Mouse (Mus musculus): ENCODE data around the gene Hormad1. TPM values are rescaled to one million over a fixed set of nuclear protein-coding genes. Genes with fewer than 3 reads are reported as not detected.
"Not testable (repeated sequence)": the region's sequence is repeated elsewhere in the genome, so short reads cannot be mapped to it uniquely, and the experiment has no call there.

Gene Hormad1
- polyA plus RNA-seq, 1 experiment from 2014 or later = not detected

GRCm38 (mm10) chr3:95526622-95527211 lies 32.8 kb upstream of the Hormad1 start, which contains the start of gene Ctss:
Gene Ctss, plus strand, starts transcription at chr3:95526786.
- no peak for DNase-seq (ENCODE audit: low read depth, low spot score)
- ChIA-PET CTCF (interaction anchor here (1.9 kb wide), 1 partner anchor 9 kb away, joined by 7 read pairs; no protein-coding TSS in a partner anchor), POLR2A (interaction anchor here (1.2 kb wide), 1 partner anchor 21 kb away, joined by 3 read pairs; no protein-coding TSS in a partner anchor)
- in situ Hi-C loops (cut with MboI; ENCODE audit: low pct_unique_long_range_greater_than_20kb) = no loop called here
- TF ChIP-seq CTCF (IDR thresholded peaks at IDR 0.05) = no peak
- ATAC-seq = no peak
- no peaks in the 10 kb centered on the region for H3K27me3 ChIP-seq

GRCm38 (mm10) chr3:95529814-95530213 lies 29.7 kb upstream of the Hormad1 start:
- H3K27me3 ChIP-seq = no peaks in the 10 kb centered on the region
- in situ Hi-C loops (cut with MboI; ENCODE audit: low pct_unique_long_range_greater_than_20kb) = no loop called here
- DNase-seq (ENCODE audit: low read depth, low spot score) = no peak
- no peak for TF ChIP-seq CTCF (IDR thresholded peaks at IDR 0.05)
- ATAC-seq = no peak
- ChIA-PET POLR2A (no interaction called here), CTCF (no interaction called here)

GRCm38 (mm10) chr3:95531025-95531424 lies 28.5 kb upstream of the Hormad1 start:
- ATAC-seq (no peak), DNase-seq (ENCODE audit: low read depth, low spot score) (no peak)
- no peaks in the 10 kb centered on the region for H3K27me3 ChIP-seq
- CTCF ChIA-PET = interaction anchor here (0.9 to 1.3 kb wide), 2 partner anchors 8 to 15 kb away, joined by 3 read pairs; no protein-coding TSS in a partner anchor
- POLR2A ChIA-PET = no interaction called here
- in situ Hi-C loops (cut with MboI; ENCODE audit: low pct_unique_long_range_greater_than_20kb) = no loop called here
- no peak for TF ChIP-seq CTCF (IDR thresholded peaks at IDR 0.05)

- H3K27me3 ChIP-seq = no peaks in the 10 kb centered on the region
- ATAC-seq (no peak), DNase-seq (ENCODE audit: low read depth, low spot score) (no peak)
- in situ Hi-C loops (cut with MboI; ENCODE audit: low pct_unique_long_range_greater_than_20kb) = no loop called here
- no peak for TF ChIP-seq CTCF (IDR thresholded peaks at IDR 0.05)
- ChIA-PET POLR2A (no interaction called here), CTCF (interaction anchor here (1.0 to 1.6 kb wide), 2 partner anchors 14 to 36 kb away, joined by 3 read pairs; no protein-coding TSS in a partner anchor)
Measured at GRCm38 (mm10) chr3:95533364-95533763, 26.1 kb upstream of the Hormad1 start.

GRCm38 (mm10) chr3:95534927-95535326 lies 24.6 kb upstream of the Hormad1 start:
- POLR2A ChIA-PET = no interaction called here
- DNase-seq (ENCODE audit: low read depth, low spot score) = no peak
- no peaks in the 10 kb centered on the region for H3K27me3 ChIP-seq
- TF ChIP-seq CTCF (IDR thresholded peaks at IDR 0.05) = peak; percentile 29
- CTCF ChIA-PET = interaction anchor here (1.0 to 2.0 kb wide), 4 partner anchors 9 to 17 kb away, joined by 3 to 8 read pairs (median 4); no protein-coding TSS in a partner anchor
- ATAC-seq = no peak
- in situ Hi-C loops (cut with MboI; ENCODE audit: low pct_unique_long_range_greater_than_20kb) = no loop called here

GRCm38 (mm10) chr3:95538936-95539335 lies 20.5 kb upstream of the Hormad1 start:
- no peaks in the 10 kb centered on the region for H3K27me3 ChIP-seq
- DNase-seq (ENCODE audit: low read depth, low spot score) = no peak
- ChIA-PET POLR2A (no interaction called here), CTCF (interaction anchor here (1.3 kb wide), 1 partner anchor 22 kb away, joined by 3 read pairs; no protein-coding TSS in a partner anchor)
- ATAC-seq = no peak
- in situ Hi-C loops (cut with MboI; ENCODE audit: low pct_unique_long_range_greater_than_20kb) = no loop called here
- TF ChIP-seq CTCF (IDR thresholded peaks at IDR 0.05) = no peak

- ChIA-PET CTCF (interaction anchor here (1.3 kb wide), 1 partner anchor 22 kb away, joined by 3 read pairs; no protein-coding TSS in a partner anchor), POLR2A (no interaction called here)
- ATAC-seq (no peak), DNase-seq (ENCODE audit: low read depth, low spot score) (no peak)
- no peak for TF ChIP-seq CTCF (IDR thresholded peaks at IDR 0.05)
- H3K27me3 ChIP-seq = no peaks in the 10 kb centered on the region
- in situ Hi-C loops (cut with MboI; ENCODE audit: low pct_unique_long_range_greater_than_20kb) = no loop called here
Measured at GRCm38 (mm10) chr3:95539837-95540236, 19.6 kb upstream of the Hormad1 start.

- ATAC-seq; H3K27me3 ChIP-seq; DNase-seq (ENCODE audit: low read depth, low spot score); CTCF ChIA-PET; in situ Hi-C loops (cut with MboI; ENCODE audit: low pct_unique_long_range_greater_than_20kb); POLR2A ChIA-PET: not testable (repeated sequence)
Measured at GRCm38 (mm10) chr3:95541186-95541585, 18.3 kb upstream of the Hormad1 start.

- TF ChIP-seq CTCF (IDR thresholded peaks at IDR 0.05) = no peak
- ATAC-seq (no peak), DNase-seq (ENCODE audit: low read depth, low spot score) (no peak)
- POLR2A ChIA-PET = no interaction called here
- in situ Hi-C loops (cut with MboI; ENCODE audit: low pct_unique_long_range_greater_than_20kb) = no loop called here
- no peaks in the 10 kb centered on the region for H3K27me3 ChIP-seq
- CTCF ChIA-PET = no interaction called here
Measured at GRCm38 (mm10) chr3:95542171-95542570, 17.3 kb upstream of the Hormad1 start.

- ChIA-PET POLR2A (interaction anchor here (0.8 kb wide), 1 partner anchor 62 kb away, joined by 3 read pairs; no protein-coding TSS in a partner anchor), CTCF (interaction anchor here (0.7 to 1.4 kb wide), 6 partner anchors 8 to 34 kb away, joined by 3 to 6 read pairs (median 3); no protein-coding TSS in a partner anchor)
- no peaks in the 10 kb centered on the region for H3K27me3 ChIP-seq
- no peak for ATAC-seq
- in situ Hi-C loops (cut with MboI; ENCODE audit: low pct_unique_long_range_greater_than_20kb) = no loop called here
- DNase-seq (ENCODE audit: low read depth, low spot score) = no peak
- TF ChIP-seq CTCF (IDR thresholded peaks at IDR 0.05) = no peak
Measured at GRCm38 (mm10) chr3:95542981-95543380, 16.5 kb upstream of the Hormad1 start.

- TF ChIP-seq CTCF (IDR thresholded peaks at IDR 0.05) = no peak
- no peaks in the 10 kb centered on the region for H3K27me3 ChIP-seq
- in situ Hi-C loops (cut with MboI; ENCODE audit: low pct_unique_long_range_greater_than_20kb) = no loop called here
- ATAC-seq (no peak), DNase-seq (ENCODE audit: low read depth, low spot score) (no peak)
- ChIA-PET CTCF (interaction anchor here (1.0 to 1.4 kb wide), 3 partner anchors 12 to 20 kb away, joined by 3 to 5 read pairs (median 3); no protein-coding TSS in a partner anchor), POLR2A (no interaction called here)
Measured at GRCm38 (mm10) chr3:95550176-95550575, 9.3 kb upstream of the Hormad1 start.

Measured in Patski (cell line).